Mouse (Mus musculus) embryonic facial prominence, embryonic 14.5 days (tissue): ENCODE data around the gene Asap3. TPM values are rescaled to one million over a fixed set of nuclear protein-coding genes. Genes with fewer than 3 reads are reported as not detected.

ENCODE experiments used
- ATAC-seq: fragments of 200-750 bp; cut with Nextera tagmentation; 2 replicates; pipeline ENCODE4 v1.8.0; 2017; ENCODE audit warnings: low read depth, moderate number of reproducible peaks, moderate TSS enrichment
- DNase-seq: peaks from one replicate; pipeline ENCODE4 v3.0.0-alpha.2; 2015; ENCODE audit warnings: low spot score
- H3K27ac ChIP-seq: fragments of 300-500 bp; sonication (generic); replicated peaks from 2 replicates; pipeline ENCODE4 v1.5.1; 2014; ENCODE audit warnings: low read depth, mild to moderate bottlenecking, low read length, moderate library complexity
- H3K27me3 ChIP-seq: fragments of 300-500 bp; sonication (generic); replicated peaks from 2 replicates; pipeline ENCODE4 v1.6.1; 2014; ENCODE audit warnings: low read length; ENCODE audit not compliant: control insufficient read depth, insufficient read depth
- H3K36me3 ChIP-seq: fragments of 300-500 bp; sonication (generic); 2 replicates; pipeline ENCODE4 v1.6.1; 2014; ENCODE audit warnings: low read length, mixed read lengths; ENCODE audit not compliant: control insufficient read depth, insufficient read depth
- H3K4me1 ChIP-seq: fragments of 300-500 bp; sonication (generic); 2 replicates; pipeline ENCODE4 v1.6.1; 2014; ENCODE audit warnings: antibody characterized with exemption, low read length; ENCODE audit not compliant: control insufficient read depth, insufficient read depth
- H3K4me2 ChIP-seq: fragments of 300-500 bp; sonication (generic); 2 replicates; pipeline ENCODE4 v1.6.1; 2014; ENCODE audit warnings: low read depth, mild to moderate bottlenecking, low read length, moderate library complexity, mixed read lengths
- H3K4me3 ChIP-seq: fragments of 300-500 bp; sonication (generic); 2 replicates; pipeline ENCODE4 v1.5.1; 2014; ENCODE audit warnings: low read depth, mild to moderate bottlenecking, low read length
- H3K9ac ChIP-seq: fragments of 300-500 bp; sonication (generic); 2 replicates; pipeline ENCODE4 v1.6.1; 2014; ENCODE audit warnings: low read depth, mild to moderate bottlenecking, low read length, moderate library complexity, mixed read lengths
- H3K9me3 ChIP-seq: fragments of 300-500 bp; sonication (generic); 2 replicates; pipeline ENCODE4 v1.6.1; 2016; ENCODE audit warnings: low read length; ENCODE audit not compliant: control insufficient read depth
- WGBS: fragments of 180-500 bp; shearing (Covaris S2); extraction: QIAGEN DNeasy Blood & Tissue Kit; methylation state at CpG from one replicate; pipeline ENCODE4 v1.1.7; 2014; 5-methylcytosine and 5-hydroxymethylcytosine counted together
- polyA plus RNA-seq: library from polyadenylated mRNA; unstranded; fragments of >200 nt; fragmentation: Nextera tagmentation; extraction: Ambion mirVana; gene quantifications from 2 replicates; pipeline ENCODE4 v1.2.1, GENCODE M21; 2014

The Asap3 gene
- polyA plus RNA-seq, 1 experiment from 2014 or later: 8.1 TPM

DNA sequence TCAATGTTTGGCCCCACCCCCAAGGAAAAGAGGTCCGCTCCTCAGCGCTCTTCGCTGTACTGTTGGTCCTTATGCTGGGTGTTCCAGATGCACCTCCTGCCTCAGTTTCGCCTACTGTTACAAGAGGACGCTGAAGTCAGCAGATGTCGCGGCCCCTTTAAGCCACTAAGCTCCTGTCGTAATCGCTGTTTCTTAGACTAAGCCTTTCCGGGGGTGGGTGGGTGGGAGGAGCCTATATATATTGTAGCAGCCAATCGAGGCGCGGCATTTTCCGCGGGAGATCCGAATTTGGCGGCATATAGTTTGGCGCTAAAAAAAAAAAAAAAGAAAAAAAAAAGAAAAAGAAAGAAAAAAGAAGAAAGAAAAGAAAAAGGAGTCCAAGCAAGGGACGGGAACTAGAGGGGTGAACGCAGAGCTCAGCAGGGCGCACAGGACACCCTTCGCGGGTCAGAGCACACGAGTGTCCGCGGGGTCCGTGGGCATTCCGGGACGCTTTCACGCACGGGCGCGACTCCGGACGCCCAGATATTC, 34.1 kb upstream of the Asap3 start, which contains the start of gene E2f2:
Gene E2f2 (plus strand): TSS at position 384 of the 531 bp plus-strand sequence.
- ATAC-seq: peak; percentile 45
- H3K27me3 ChIP-seq: no peaks in the 10 kb centered on the region
- peak within 1 kb of the TSS; percentile 76 for H3K4me3 ChIP-seq
- WGBS: under 1% methylated on average over 31 of the region's 35 CpGs
- DNase-seq: peak; percentile 93
- H3K4me1 ChIP-seq: peaks cover 13% of the 10 kb centered on the region
- peak within 1 kb of the TSS; percentile 100 for H3K4me2 ChIP-seq
- H3K9ac ChIP-seq: peak within 1 kb of the TSS; percentile 73
- no peaks in the 10 kb centered on the region for H3K9me3 ChIP-seq
- no peaks in the 10 kb centered on the region for H3K36me3 ChIP-seq
- peak within 1 kb of the TSS; percentile 80 for H3K27ac ChIP-seq

GRCm38 (mm10) chr4:136172542-136173209, 33.5 kb upstream of the Asap3 start:
- Histone ChIP-seq H3K36me3 (no peaks in the 10 kb centered on the region), H3K27me3 (no peaks in the 10 kb centered on the region), H3K9ac (peak overlapping the region; percentile 73), H3K4me2 (peak overlapping the region; percentile 100), H3K27ac (peak overlapping the region; percentile 80), H3K9me3 (no peaks in the 10 kb centered on the region), H3K4me3 (peak overlapping the region; percentile 76), H3K4me1 (peaks cover 19% of the 10 kb centered on the region)
- DNase-seq: peak; percentile 75
- ATAC-seq: no peak
- 0% methylated on average over 18 of the region's 67 CpGs for WGBS

- H3K4me1 ChIP-seq: peaks cover 24% of the 10 kb centered on the region
- ATAC-seq (no peak), DNase-seq (no peak)
These were observed 32.9 kb upstream of the Asap3 start for GRCm38 (mm10) chr4:136173210-136173715.

GRCm38 (mm10) chr4:136174216-136175193, 31.7 kb upstream of the Asap3 start:
- no peak for ATAC-seq
- peak; percentile 67 for DNase-seq
- Histone ChIP-seq H3K4me1 (peaks cover 25% of the 10 kb centered on the region), H3K4me3 (peak overlapping the region; percentile 76), H3K9me3 (no peaks in the 10 kb centered on the region), H3K27me3 (no peaks in the 10 kb centered on the region), H3K36me3 (no peaks in the 10 kb centered on the region), H3K27ac (no peak overlapping the region), H3K4me2 (peak overlapping the region; percentile 100), H3K9ac (peak overlapping the region; percentile 73)
- WGBS: 68% methylated on average over 11 of the region's 13 CpGs

More at GRCm38 (mm10) chr4:136173210-136173715, 32.9 kb upstream of the Asap3 start:
- H3K36me3 ChIP-seq: no peaks in the 10 kb centered on the region
- peak overlapping the region; percentile 100 for H3K4me2 ChIP-seq
- 5% methylated on average over 14 of the region's 14 CpGs for WGBS
- no peaks in the 10 kb centered on the region for H3K27me3 ChIP-seq
- peak overlapping the region; percentile 73 for H3K9ac ChIP-seq
- H3K4me3 ChIP-seq: peak overlapping the region; percentile 76
- no peaks in the 10 kb centered on the region for H3K9me3 ChIP-seq
- no peak overlapping the region for H3K27ac ChIP-seq

DNA sequence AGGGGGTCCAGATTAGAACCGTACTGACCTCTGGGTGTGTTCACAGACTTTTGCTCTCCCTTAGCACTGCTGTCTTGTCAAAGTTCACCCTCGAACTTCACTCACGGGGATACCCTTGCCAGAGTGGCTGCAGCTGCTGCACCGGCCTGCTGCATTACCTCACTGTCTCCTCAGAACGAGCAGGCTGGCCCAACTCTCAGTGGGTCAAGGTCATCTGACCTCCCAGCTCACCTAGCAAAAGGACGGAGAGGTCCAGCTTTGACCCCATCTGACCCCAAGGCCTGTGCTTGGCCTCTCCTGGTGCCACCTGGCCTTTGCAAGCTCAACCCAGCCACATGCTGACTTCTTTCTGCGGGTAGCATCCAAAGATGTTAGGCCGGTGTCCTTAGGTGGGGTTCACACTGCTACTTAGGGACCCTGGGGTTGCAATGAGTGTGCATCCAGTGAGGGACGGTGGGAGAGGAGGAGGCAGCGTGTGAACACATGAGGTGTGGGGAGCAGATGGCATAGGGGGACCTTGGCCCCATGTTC, 30.1 kb upstream of the Asap3 start:
- Histone ChIP-seq H3K4me1 (peaks cover 40% of the 10 kb centered on the region), H3K4me2 (no peak overlapping the region), H3K27ac (no peak overlapping the region), H3K9me3 (no peaks in the 10 kb centered on the region), H3K27me3 (no peaks in the 10 kb centered on the region), H3K4me3 (no peak overlapping the region), H3K36me3 (no peaks in the 10 kb centered on the region), H3K9ac (no peak overlapping the region)
- ATAC-seq: no peak
- 62% methylated on average over 10 of the region's 10 CpGs for WGBS
- no peak for DNase-seq

- H3K27me3 ChIP-seq: no peaks in the 10 kb centered on the region
- H3K4me2 ChIP-seq: peak overlapping the region; percentile 15; the same call in 1 of the 2 replicates
- no peak overlapping the region for H3K9ac ChIP-seq
- DNase-seq: peak; percentile 72
- no peaks in the 10 kb centered on the region for H3K9me3 ChIP-seq
- H3K36me3 ChIP-seq: no peaks in the 10 kb centered on the region
- H3K27ac ChIP-seq: peak overlapping the region; percentile 21; the same call in 1 of the 2 replicates
- ATAC-seq: 0 out of 2 replicates have a peak, but pooled peaks have one; percentile 6
- no peak overlapping the region for H3K4me3 ChIP-seq
- WGBS: 36% methylated on average over 8 of the region's 8 CpGs
- H3K4me1 ChIP-seq: peaks cover 40% of the 10 kb centered on the region
These were observed 28.9 kb upstream of the Asap3 start for GRCm38 (mm10) chr4:136177244-136177611.

GRCm38 (mm10) chr4:136177612-136178474, 28.3 kb upstream of the Asap3 start:
- ATAC-seq (peak; percentile 28; the same call in 1 of the 2 replicates), DNase-seq (peak; percentile 80)
- Histone ChIP-seq H3K27me3 (no peaks in the 10 kb centered on the region), H3K27ac (peak overlapping the region; percentile 44), H3K36me3 (no peaks in the 10 kb centered on the region), H3K9me3 (no peaks in the 10 kb centered on the region), H3K4me2 (peak overlapping the region; percentile 15; the same call in 1 of the 2 replicates), H3K9ac (no peak overlapping the region), H3K4me1 (peaks cover 40% of the 10 kb centered on the region), H3K4me3 (no peak overlapping the region)
- WGBS: 56% methylated on average over 10 of the region's 11 CpGs
